Mouse (Mus musculus): ENCODE data around the gene Tm9sf1.

Tm9sf1 gene

DNA sequence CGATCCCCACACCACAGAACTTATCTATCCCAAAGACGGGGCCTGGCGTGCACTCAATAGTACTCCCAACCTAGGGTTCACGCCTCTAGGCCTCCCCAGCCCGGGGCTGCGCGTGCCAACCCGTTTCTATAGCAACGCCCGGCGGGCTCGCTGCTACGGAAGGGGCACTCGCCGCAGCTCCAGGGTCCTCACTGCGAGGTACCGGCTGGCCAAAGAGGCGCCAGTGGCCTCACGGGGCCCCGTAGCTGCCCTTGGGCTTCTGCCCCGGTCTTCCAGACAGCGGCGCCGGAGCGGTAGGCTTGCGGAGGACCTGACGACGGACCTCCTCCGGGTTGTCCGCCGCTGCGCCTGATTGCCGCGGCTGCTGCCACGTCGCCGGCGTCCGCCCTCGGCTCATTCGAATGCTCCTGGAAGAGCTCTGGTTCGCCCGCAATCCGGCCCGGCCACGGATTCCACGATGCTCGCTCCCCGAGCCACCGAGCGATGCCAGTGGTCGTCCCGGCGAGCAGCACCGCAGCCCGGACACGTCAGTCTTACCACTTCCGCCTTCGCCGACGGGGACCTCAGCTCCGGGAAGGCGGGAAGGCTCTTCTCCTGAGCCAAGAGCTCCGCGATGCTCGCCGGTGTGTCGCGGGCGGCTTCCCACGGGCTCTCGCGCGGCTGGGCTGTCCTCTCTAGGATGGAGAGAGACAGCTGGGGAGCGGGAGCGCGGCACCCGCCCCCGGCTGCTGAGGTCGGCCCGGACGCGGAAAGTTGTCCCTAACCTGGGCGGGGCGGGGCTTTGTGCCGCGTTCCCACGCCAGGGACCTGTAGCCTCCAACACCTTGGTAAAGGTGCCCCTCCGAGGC lies at the start of gene Tm9sf1:
Tm9sf1 (minus strand) TSS at position 747 of the 848 bp plus-strand sequence.
- peak; percentile 65 to 84 for DNase-seq (ENCODE audit: low spot score in 2 of 2)

DNA sequence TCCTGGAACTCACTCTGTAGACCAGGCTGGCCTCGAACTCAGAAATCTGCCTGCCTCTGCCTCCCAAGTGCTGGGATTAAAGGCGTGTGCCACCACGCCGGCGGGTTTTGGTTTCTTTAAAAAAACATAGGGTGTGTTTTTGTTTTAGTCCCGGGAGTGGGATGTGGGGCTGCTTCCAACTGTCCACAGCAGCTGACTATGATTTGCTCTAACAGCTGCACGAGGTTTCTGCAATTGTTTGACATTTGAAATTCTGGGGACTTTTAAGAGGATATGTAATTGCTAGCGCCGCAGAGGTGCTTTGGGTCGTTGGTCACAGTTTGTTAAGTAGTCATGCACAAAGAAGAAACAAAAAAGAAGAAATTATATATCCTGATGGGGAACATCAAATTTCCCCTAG lies 45.8 kb upstream of the Tm9sf1 start:
- no peak for DNase-seq (ENCODE audit: low spot score in 2 of 2)

DNA sequence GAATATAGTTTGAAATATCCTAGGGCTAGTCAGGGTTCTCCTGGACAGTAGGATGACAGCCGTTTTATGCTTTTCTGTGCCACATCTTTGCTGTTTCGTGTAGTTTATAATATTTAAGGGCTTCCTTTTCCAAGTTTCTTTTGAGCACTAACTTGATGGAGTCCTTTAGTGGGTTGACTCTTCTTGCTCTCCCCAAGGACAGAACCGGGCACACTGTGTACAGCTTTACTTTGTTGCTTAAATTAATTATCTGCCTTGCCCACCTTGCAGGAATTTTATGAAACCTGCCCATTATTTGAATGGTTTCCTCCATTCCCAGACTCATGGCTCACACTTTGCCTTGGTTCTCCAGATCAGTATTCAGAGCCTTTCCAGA lies 38.5 kb upstream of the Tm9sf1 start:
- no peak for DNase-seq (ENCODE audit: low spot score in 2 of 2)

DNA sequence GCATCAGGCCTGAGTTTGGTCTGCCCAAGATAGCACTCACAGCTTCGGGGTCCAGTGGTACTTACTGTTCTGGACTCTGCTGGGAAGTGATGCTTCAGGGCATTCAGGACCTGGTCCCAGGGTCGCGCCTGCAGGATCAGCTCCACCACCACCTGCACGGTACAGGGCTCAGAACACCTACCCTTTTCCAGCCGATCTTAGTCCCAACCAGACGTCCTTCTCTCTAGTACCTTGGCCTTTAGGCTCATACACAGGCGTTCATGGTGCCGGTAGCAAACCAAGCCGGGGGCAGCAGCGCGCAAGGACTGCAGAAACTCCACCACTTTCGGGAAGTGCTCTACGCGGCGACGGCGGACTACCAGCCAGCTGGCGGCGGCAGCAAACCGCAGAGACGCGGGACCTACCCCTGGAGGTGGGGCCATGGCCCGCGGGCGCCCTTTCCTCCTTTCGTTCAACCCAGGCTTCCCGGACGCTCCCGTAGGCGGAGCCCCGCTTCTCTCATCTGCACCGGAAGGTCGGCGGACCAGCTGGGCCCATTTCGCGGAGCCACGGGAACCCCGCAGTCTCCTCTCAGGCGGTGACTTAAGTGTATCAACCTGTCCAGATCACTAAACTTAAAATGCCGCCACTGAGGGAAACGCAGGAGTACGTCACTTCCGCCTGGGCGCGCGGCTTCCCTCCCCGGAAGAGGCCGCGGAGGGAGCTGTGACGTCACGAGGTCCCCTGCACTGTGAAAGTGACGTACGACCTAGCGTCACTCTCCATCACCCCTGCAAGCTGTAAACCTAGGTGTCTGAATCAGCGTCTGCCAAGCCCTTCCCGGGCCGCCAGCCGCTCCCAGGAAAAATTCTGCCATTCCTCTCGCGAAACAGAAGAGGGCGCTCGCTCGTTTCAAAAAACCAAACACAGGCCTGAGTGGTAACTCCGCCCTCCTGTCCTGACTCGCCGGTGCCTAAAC lies 37.8 kb upstream of the Tm9sf1 start, which contains the start of gene Tinf2:
Tinf2 (minus strand) TSS at position 661 of the 958 bp plus-strand sequence.
- DNase-seq (ENCODE audit: low spot score in 2 of 2) = peak; percentile 93 to 96

DNA sequence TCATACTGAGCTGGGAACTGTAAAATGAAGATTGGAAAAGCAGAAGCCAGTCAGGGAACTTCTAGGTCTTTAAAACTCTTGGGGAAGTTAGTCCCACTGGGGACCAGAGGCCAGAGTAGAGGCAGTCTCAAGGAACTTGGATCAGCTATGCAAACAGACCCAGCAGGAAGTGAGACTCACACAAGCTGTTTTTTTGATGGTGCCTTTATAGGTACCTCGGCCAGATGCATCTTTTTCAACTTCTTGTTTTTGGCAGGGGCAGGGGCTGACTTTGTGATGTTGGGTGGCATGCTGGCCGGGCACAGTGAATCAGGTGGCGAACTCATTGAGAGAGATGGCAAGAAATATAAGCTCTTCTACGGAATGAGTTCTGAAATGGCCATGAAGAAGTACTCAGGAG lies 34.0 kb upstream of the Tm9sf1 start:
- no peak for DNase-seq (ENCODE audit: low spot score in 2 of 2)

DNA sequence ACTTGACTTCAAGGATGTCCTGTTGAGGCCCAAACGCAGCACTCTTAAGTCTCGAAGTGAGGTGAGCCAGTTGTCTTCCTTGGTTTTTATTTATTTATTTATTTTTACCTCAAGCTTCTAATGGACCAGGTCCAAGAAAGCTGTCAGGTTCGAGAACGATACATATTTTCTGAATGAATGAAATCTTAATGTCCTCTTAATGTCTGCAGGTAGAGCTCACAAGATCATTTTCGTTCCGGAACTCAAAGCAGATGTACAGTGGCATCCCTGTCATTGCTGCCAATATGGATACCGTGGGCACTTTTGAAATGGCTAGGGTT lies 29.1 kb upstream of the Tm9sf1 start:
- DNase-seq (ENCODE audit: low spot score in 2 of 2) = no peak

DNA sequence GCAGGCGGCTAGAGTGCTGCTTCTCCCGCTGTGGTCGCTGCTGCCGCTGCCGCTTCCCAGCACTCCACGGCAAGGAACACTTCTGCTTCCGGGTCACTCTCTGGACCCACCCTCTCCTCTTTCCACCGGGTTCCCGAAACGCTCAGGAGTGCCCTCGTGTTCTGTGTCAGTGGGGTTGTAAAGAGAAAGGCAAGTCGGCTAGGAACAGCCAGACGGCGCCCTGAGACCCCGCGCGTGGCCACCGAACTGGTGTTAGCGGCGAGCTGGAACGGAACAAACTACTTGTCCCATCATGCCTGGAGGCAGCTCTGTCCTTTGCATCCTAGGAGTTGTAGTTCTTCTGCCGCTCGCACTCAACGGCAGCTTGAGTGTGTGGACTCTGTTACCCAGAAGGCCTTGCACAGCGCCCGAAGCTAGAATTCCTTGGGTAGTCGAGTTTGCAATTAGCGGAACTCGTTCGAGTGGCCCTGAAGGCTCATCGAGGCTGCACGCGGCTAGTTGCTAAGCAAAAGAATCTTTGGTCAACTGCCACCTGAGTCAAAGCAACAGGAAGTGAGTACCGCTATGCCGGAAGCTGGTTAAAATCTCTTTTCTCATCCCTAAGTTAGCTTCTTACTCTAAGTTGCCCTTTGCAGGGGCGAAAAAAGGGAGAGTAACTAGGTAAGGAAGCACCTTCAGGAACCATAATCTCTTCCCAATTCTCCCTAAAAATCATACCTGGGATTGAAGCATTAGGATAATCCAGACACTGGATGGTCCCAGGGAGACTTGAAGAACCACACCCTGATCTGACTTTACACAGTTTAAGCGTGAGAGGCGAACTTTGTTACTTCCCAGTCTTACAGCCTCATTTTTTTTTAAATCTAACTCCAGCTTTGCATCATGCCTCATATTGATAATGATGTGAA lies 28.5 kb upstream of the Tm9sf1 start, which contains the start of the genes Gmpr2 and Nedd8:
Gmpr2 (plus strand) TSS at position 109 of the 908 bp plus-strand sequence.
Nedd8 (minus strand) TSS at position 292 of the 908 bp plus-strand sequence.
- DNase-seq (ENCODE audit: low spot score in 2 of 2) = peak; percentile 89 to 91

DNA sequence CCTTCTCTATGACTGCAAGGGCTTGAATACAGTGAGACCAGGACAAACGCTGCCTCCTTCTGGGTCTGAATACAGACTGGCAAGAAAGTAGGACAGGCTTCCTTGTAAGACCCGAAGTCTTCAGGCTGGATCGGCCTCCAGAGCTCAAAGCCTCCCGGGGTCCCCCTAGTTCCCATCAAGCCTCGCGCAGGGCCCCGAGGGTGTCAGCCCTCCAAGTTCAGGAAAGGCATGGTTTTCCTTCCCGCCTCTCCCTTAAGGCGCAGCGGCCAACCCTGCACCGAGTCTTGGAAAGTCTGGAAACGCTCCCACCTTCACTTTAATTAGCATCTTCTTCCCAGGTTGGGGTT lies 27.9 kb upstream of the Tm9sf1 start:
- DNase-seq (ENCODE audit: low spot score in 2 of 2) = no peak

DNA sequence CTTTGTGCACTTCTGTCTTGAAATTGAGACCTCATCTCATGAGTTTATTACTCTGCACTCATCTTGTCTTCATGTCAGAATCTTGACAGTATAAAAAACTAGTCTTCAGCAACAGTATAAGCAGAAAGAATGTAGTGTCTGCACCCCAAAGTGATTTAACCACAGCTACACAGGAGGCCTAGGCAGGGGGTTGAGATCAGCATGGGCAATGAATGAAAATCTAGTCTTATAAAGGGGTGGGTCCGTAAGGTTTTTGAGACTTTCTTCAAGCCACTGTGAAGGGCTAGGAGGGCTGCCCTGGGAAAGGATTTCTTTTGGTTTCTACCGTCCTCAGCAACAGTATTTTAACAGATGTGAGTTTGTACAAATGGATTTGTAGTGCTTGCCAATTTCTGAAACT lies 17.0 kb upstream of the Tm9sf1 start:
- DNase-seq (ENCODE audit: low spot score in 2 of 2) = no peak

DNA sequence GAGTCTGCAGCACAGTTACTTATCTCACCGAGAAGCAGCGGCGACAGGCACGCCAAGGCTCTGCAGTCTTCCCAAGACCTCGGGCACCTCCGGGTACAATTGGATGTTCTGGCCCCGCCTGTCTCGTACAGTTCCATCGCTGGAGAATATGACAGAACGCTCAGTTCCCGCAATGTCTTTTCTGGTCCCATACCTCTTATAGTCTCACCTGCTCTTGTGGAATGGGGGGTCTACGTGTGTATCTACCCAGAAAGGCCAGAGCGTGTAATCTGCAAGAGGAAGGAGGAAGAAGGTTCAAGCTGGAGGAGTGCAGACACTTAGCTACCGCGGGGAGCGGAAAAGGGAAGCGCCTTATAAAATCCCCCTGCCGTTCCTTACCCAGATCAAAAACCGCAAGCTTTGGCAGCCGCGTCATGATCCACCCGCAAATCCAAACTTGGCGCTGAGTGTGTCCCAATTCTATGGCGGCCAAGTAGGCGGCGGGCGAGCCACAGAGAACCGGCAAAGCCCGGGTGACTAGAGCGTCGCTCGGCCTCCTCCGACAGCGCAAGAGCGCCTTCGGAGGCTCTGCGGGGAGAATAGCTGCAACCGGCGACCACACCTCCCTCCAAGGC lies 16.5 kb upstream of the Tm9sf1 start, which contains the start of gene Mdp1:
Mdp1 (minus strand) TSS at position 549 of the 614 bp plus-strand sequence.
- DNase-seq (ENCODE audit: low spot score in 2 of 2) = peak; percentile 69 to 78

DNA sequence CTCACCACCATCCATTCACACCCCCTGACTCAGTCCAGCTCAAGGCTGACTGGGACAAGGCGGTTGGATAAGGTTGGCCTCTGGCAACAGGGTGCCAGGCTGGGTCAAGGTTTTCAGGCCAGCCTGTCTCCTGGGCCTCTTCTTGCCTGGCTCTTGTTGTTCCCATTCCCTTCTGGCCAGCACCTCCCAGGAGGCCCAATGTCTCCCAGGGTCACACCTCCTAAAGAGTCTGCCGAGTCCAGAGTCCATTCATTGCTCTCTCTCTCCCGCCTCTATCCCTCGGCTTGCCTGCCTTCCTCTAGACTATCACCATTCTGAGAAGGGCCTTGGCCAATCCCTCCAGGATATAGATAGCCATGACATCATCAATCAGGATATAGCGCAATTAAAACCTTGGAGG lies 14.4 kb upstream of the Tm9sf1 start:
- no peak for DNase-seq (ENCODE audit: low spot score in 2 of 2)

DNA sequence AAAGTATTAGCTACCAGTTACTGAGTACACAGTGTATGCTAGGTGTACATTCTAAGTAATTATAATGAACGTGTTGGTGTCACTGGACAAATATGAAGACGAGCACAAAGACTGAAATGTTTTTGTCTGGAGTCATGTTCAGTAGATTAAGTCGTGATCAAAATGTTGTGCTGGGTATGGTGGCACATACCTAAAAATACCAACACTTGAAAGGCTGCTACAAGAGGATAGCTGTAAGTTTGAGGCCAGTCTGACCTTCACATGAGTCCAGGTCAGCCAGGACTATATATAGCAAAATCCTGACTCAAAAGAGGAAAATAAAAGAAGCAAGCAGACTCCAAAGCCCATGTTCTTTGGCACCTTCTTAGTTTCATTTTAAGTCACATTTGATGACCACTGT lies 13.3 kb upstream of the Tm9sf1 start:
- no peak for DNase-seq (ENCODE audit: low spot score in 2 of 2)

DNA sequence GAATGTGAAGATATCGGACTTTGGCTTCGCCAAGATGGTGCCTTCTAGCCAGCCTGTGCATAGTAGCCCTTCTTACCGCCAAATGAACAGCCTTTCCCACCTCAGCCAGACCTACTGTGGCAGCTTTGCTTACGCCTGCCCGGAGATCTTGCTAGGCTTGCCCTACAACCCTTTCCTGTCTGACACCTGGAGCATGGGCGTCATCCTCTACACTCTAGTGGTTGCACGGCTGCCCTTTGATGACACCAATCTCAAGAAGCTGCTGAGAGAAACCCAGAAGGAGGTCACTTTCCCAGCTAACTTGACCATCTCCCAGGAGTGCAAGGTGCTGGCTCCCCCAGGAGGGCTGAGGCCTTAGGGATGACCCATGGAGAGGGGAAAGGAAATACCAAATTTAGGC lies 7.9 kb upstream of the Tm9sf1 start:
- no peak for DNase-seq (ENCODE audit: low spot score in 2 of 2)

DNA sequence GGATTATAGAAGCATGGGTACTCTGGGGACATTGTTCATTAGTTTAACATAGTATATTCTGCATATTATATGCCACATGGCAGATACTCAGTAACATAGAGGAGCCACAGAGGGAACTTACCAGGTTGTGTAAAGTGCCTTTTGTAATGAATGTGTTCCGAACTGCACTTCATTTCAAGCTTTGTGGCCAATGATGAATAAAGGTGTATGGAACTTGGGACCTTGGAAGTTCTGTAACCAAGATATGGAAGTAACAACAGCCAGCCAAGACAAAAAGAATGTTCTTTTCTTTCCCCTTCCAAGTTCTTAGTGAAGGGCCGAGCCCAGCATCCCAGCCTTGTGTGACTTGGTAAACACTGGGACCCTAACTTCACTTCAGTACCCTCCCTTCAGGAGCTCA lies 6.3 kb upstream of the Tm9sf1 start, which contains the start of gene Tssk4:
Tssk4 (plus strand) TSS at position 301 of the 400 bp plus-strand sequence.
- no peak for DNase-seq (ENCODE audit: low spot score in 2 of 2)

DNA sequence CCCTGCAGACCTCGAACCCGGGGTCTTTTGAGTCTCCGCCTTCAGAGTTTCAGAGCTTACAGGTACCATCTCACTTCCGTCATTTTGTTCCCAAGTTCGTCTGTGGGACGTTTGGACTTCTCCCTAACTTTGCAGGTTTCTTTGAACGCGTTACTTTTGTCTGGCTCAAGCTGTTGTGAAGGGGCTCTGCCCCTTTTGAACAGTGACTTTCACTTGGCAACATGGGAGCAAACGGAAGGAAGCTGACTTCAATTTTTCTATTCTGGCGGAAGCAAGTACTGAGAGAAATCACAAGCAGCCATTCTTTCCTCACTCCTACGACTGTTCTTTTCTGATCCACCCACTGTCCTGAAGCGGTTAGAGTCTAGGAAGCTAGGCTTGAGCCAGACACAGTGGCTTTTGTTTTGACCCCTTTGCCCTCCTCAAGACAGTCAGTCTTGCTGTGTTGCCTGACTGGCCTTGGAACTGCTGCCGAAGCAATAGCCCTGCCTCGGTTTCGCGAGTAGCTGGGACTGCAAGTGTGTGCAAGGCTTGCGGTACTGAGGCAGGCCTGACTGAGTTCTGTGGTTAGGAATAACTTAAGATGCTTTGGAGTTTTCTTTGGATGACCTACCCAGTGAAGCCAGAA lies 769 bp upstream of the Tm9sf1 start:
- DNase-seq (ENCODE audit: low spot score in 2 of 2) = no peak

DNA sequence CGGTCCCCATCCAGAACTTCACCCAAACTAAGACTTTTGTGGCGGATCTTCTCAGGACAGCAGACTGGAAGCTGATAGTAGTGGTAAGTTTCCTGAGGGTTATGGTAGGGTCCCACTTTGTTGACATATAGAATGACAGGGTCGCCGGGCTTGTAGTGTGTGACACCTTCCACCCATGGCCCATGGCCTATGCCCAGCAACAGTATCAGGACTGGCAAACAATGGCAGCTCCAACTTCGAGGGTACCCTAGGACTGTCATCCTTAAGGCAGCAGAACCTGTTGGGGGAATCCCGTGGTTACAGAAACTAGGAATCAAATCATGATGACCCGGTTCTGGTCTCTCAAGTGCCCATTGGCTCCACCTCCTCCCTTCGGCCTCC lies 937 bp downstream of the Tm9sf1 start:
- no peak for DNase-seq (ENCODE audit: low spot score in 2 of 2)

DNA sequence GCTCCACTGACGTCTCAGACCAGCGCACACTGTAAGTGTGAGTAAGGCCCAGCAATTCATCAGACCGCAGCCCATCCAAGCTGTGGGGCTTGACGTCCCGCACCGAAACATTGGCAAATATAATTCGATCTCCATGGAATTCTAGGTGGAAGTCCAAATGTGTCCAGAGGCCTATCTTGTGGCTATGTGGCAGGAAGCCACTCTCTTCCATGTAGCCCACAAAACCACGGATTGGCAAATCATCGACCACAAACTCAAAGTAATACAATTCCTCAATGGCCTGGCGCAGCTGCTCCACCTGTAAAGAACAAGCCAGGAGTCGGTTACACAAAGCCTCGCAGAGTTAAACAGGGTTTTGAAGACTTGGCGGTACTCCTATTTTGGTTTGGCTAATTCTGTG lies 2.3 kb downstream of the Tm9sf1 start:
- DNase-seq (ENCODE audit: low spot score in 2 of 2) = no peak

DNA sequence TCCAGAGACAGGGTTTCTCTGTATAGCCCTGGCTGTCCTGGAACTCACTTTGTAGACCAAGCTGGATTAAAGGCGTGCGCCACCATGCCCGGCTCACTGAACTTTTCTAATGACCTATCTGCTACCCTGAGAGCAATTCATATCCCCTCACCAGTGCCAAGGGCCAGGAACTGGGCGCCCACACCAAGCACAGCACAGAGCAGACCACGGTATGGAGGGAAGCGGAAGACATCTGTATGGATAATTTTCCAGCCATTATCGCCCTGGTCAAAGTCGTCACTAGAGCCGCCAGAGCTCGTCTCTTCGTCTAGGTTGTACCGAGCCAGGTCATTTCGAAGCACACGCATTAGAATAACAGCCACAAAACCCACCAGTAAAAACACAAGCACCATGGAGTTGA lies 2.8 kb downstream of the Tm9sf1 start:
- DNase-seq (ENCODE audit: low spot score in 2 of 2) = no peak

DNA sequence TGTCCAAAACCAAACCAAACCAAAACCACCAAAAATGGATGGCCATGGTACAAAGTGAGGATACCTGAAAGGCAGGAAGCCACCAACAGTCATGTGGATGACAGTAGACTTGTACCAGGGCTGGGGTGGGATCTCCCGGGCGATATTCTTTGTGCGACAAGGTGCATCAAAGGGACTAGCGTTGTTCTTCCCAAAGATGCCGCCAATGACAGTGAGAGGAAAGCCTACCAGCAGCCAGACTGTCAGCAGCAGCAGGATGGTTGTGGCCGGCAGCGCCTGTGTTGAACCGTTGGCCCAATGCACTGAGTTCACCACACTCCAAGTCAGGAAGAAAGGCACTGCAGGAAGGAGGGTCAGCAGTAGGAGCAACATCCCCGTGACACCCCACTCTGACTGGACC lies 5.8 kb downstream of the Tm9sf1 start, which contains the start of gene Gm49378:
Gm49378 (minus strand) TSS at position 101 of the 400 bp plus-strand sequence.
- DNase-seq (ENCODE audit: low spot score in 2 of 2) = no peak

DNA sequence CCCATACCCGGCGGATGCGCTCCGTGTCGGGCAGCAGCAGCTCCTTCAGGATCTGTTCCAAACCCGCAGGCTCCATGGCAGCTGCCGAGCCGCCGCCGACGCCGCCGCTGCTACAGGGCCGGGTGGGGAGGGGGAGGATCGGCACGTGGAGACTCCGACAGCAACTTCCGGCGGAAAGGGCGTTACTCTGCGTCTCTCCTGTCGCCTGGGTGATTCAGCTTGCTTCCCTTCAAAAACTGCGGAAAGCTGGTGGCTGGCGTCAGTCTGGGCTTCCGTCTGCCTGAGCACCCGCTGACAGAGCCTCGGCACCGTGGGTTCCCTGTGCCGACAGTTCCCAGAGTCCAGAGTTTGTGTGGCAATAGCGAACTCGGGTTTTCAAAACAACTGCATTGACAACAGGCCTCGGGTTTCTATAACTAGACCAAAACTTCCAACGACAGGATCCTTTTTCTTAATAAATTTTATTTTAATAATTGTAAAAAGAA lies 8.0 kb downstream of the Tm9sf1 start, which contains the start of gene Ipo4:
Ipo4 (minus strand) TSS at position 435 of the 485 bp plus-strand sequence.
- DNase-seq (ENCODE audit: low spot score in 2 of 2) = peak; percentile 79 to 86

Data from frontal cortex, postnatal 10 days (tissue).